Mouse (Mus musculus): ENCODE results near the gene Meis2. TPM values are rescaled to one million over a fixed set of nuclear protein-coding genes. Genes with fewer than 3 reads are reported as not detected.

Meis2 gene
- total RNA-seq, 2 experiments from 2014 or later = 94.3 to 130 TPM

DNA sequence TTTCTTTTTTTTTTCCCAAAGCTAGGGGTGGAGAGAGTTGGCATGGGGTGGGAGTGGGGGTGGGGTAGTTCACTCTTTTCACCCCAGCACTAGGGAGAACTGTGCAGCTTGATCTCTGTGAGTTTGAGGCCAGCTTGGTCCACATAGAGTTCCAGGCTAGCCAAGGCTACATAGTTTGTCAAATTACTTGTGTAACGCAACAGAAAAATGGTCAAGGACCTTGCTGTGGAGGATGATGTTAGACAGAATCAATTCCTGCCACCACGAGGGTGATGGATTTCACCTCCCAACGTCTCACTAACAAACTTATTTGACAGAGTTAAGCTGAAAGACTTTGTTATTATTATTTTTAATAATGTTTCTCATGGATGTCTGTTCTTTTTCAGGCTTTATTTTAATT lies 139.9 kb downstream of the Meis2 start:
- intact Hi-C loops (cut with DNase I) = no loop called here
- no peak for DNase-seq (ENCODE audit: low spot score in 2 of 2)

DNA sequence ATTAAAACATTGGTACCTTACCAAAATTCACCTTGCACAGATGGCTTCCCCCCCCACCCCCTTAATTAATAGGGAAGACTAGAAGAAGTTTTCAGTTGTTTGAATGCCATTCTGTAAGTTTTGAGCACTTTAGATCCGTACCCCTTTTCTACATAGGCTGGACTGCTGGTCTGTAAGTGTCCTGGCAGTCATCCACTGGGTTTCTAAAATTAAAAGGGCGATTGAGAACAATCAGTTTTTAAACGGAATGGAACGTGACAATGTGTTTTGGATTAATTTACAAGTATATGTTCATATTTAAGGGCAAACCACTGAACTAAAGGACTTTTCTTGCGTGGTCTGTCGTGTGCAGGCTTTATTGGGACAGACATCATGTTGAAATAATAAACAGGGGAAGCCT lies 141.2 kb downstream of the Meis2 start:
- intact Hi-C loops (cut with DNase I) = no loop called here
- no peak for DNase-seq (ENCODE audit: low spot score in 2 of 2)

DNA sequence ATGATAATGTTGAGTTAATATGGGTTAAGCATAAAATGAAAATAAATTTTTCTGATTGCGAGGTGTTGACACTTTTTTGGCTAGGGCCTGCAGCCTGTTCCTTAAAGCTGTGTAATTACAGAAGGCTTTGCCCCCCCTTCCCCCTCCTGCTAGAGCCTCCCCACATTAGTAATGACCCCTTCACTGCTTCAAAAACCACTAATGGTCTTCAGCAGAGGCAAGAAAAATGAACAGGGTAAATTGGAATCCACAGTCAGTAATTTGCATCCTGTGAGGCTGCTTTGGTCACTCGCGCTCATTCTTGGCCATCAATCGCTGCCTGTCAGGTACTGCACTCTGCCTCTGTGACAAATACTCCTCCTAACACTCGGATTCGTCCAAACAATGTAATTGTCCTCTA lies 142.4 kb downstream of the Meis2 start:
- DNase-seq (ENCODE audit: low spot score in 2 of 2) = no peak
- intact Hi-C loops (cut with DNase I) = no loop called here

DNA sequence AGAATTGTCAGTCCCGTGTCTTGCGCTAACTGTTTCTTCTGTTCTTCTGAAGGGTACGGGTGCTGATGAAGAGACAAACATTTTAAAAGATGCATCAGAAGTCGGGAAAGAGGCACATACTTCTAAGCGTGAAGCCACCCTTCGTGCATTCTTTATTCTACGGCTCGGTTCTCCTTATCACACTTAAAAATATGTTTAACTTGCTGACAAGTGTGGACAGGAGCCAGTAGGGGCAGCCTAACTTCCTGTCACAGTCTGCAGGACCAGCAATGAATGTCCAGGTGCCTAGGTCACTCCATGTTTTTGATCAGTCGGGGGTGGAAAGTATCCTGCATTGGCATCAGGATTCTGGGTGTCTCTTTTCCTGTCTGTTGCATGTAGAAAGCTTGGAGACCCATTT lies 144.0 kb downstream of the Meis2 start:
- no peak for DNase-seq (ENCODE audit: low spot score in 2 of 2)
- intact Hi-C loops (cut with DNase I) = no loop called here

DNA sequence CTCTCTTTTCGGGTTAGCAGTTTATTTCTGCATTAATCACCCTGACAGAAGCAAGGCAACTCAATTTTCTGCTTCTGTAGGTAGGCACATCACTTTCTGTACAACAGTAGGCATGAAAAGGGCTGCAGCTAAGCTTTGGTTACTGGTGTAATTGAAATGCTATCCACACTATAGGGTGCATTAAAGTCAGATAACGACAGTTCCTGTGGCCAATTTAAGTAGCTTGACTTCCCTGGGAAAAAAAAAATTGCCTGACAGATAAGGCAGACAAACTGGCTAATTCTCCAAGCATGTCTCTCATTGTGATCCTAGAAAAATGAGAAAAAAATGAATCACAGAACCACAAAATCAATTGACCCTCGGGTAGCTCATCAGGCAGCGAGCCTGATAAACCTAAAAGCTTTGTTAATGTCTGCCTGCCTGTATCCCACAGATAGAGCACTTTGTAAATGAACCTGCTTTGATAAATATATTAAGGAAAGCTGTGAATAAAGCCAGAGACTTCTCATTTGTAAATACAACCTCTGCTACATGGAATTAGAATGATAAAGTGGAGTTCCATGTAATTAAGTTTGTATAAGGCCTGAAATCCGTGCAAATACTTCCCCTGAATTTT lies 145.2 kb downstream of the Meis2 start:
- DNase-seq (ENCODE audit: low spot score in 2 of 2) = no peak
- intact Hi-C loops (cut with DNase I) = no loop called here

DNA sequence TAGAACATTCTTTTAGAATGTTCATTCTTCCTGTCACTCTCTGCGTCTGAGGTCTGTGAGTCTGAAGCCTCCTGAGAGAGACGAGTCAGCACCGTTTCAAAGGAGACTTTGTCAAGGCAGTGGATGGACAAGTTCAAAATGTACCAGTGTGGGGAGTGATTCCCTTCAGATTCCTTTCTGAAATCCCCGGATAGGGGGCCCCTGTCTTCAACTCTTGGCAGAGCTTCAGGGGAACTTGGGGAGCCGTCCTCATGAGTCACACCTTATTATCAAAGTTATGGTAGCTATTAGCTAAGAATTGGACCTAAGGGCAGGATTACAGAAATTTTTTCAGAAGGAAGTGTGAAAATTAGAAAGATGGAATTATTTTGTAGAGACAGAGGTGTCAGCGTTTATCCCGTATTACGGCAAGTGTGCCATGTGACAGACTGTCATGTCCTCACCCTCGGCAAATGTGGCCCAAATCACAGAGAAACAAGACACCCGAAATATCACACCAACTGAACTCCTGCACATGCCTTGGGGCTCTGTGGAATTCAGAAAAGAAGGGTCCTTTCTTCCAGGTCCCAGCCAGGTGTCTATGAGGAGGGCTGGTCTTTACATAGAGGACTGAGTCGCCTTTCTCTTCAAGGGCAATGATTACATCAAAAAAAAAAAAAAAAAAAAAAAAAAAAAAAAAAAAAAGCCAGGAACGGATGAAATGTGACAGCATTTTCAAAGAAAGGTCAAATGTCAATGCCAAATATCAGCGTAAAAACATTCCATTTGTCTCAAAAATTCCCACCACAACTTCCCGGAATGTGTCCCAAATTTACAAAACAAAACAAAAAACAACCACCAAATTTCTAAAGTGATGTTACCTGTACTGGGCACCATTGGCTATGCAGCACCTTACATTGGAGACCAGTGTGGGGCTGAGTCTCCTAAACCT lies 146.2 kb downstream of the Meis2 start:
- DNase-seq (ENCODE audit: low spot score in 2 of 2) = no peak
- intact Hi-C loops (cut with DNase I) = no loop called here

DNA sequence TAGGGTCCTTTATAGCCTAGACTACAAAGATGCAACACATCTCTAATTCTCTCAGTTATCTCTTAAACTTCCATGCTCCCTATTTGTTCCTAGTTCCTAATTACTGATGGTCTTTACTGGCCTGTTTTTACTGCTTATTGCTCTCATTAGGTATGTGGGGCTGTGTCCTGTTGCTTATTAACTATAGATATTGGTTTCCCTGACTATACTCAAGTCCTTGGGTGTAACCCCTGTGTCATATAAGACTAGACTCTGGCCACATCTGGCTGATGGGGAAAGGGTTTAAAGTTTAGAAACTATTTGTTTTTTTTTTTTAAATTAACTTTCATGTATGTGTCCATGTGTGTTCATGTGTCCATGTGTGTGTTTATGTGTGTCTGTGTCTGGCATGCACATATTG lies 147.1 kb downstream of the Meis2 start:
- intact Hi-C loops (cut with DNase I) = no loop called here
- DNase-seq (ENCODE audit: low spot score in 2 of 2) = no peak

DNA sequence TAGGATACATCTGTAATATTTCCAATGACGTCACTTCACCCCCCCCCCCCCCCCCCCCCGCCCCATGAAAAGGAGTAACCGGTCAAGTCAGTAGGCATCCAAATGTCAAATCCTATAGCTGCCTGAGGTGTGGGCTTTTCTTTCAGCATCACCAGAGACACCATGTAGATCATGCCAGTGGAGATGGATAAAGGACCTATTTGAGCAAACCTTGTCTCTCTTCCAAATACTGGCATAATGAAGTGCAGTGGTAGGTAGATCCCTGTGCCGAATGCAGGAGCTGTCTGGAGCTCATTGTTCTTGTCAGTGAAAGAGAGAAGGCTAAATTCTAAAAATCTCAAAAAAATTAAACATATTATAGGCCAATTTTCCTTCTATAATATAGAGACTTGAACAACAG lies 151.1 kb downstream of the Meis2 start:
- no peak for DNase-seq (ENCODE audit: low spot score in 2 of 2)

DNA sequence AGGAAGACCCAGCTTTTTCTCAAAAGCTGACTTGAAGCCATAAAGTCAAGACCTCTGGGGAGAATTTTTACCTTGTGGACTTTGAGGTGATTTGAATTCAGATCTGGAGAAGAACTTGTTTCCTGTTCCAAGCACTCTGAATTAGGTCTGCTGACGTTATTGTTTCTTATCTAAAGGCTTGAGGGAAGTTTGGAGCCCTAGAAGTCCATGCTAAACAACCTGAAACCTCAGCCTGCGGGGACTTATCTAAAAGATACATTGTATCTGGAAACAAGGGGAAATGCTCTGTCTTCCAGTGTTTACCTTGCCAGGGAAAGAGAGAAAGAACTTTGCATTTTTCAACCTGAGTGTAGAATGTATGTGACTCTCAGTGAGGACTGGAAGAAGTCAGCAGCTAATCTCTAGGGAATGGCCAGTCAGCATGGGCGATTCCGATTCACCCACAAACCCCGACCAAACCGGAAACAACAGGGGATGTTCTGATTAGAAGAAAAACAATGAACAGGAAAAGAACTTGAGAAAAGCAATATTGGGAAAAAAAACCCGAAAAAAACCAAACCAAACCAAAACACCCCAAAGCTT lies 152.6 kb downstream of the Meis2 start:
- DNase-seq (ENCODE audit: low spot score in 2 of 2) = no peak
- intact Hi-C loops (cut with DNase I) = no loop called here

More for the DNA sequence above, 151.1 kb downstream of the Meis2 start:
- intact Hi-C loops (cut with DNase I) = no loop called here

DNA sequence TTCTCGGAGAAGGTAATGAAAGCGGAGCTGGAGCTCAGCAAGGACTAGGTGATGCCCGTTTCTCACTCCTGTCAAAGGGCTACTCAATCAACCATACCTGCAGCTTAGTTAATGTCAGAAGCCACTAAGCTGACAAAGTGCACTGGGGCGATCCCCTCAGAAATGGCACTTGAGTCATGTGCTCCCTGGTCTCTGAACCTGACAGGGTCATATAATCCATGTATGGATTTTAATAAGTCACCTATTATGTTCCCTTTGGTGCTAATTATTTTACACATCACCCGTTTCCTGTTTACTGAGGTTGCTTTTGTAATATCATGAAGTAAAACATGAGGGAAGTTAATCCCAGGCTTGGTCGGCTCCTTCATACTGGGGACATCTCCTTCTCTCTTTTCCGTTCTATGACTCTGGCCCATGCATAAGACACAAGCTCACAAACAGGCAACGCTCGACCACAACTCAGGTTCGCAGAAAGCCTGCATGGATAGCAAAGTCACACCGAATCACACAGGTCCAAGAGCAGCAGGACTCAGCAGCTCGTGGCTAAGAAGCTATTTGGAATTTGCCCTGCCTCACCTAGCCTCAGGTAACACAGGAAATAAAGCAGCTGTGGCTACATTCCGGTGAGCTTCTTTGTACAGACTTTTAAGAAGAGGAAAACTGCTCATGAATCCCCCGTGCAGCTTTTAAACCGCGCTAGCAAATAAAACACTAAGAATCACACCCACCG lies 153.6 kb downstream of the Meis2 start:
- intact Hi-C loops (cut with DNase I) = no loop called here

DNA sequence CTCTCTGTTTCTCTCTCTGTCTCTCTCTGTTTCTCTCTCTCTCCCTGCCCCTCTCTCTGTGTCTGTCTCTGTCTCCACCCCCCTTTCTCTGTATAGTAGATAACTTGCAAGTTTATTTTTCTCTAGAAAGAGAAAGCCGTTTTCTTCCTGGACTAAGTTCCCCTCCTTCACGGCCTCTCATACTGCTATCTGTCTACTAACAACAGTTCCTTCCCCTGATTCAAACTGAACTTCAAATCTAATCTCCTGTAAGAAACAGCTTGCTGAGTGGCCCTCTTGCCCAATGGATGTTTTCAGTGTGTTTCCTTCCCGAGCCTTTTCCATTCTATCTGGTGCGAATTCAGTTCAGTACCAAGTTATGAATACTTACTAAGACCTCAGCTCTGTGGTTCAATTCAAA lies 155.4 kb downstream of the Meis2 start:
- intact Hi-C loops (cut with DNase I) = no loop called here
- no peak for DNase-seq (ENCODE audit: low spot score in 2 of 2)

More for the DNA sequence above, 153.6 kb downstream of the Meis2 start:
- no peak for DNase-seq (ENCODE audit: low spot score in 2 of 2)

DNA sequence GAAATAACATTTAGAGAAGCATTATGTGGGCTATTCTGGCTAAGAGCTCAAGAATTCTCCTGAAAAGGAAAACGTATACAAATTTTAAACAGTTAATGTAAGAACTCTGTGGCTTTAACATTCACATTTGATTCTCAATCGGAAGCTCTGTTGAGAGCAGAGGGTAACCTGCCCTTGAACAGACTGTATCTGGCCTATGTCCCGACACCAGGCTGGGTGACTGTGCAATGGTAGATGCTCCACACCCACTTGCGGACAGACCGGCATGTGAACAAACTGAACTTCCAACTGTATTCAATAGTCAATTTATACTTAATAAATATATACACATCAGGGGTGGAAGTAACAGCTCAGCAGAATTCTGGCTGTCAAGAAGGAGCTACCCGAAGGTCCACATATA lies 164.6 kb downstream of the Meis2 start:
- no peak for DNase-seq (ENCODE audit: low spot score in 2 of 2)
- intact Hi-C loops (cut with DNase I) = no loop called here

DNA sequence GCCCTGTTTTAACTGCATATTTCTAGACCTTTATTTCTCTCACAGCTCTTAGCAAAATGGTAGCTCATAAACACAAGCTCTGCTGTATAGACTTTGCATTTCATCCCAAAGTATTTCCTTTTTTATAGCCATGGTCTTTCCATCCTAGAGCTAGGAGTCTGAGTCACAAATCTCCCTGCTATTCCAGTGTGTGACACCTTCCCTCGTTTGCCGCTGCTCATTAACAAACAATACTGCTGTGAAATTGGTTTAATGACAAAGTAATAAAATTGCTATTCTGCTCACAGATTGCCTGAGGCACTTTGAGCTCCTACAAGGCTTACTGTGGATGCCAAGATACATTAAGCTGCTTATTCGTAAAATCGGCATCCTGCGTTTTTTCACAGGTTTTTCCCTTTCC lies 168.1 kb downstream of the Meis2 start:
- DNase-seq (ENCODE audit: low spot score in 2 of 2) = peak in 1 of 2 experiments; percentile 9

DNA sequence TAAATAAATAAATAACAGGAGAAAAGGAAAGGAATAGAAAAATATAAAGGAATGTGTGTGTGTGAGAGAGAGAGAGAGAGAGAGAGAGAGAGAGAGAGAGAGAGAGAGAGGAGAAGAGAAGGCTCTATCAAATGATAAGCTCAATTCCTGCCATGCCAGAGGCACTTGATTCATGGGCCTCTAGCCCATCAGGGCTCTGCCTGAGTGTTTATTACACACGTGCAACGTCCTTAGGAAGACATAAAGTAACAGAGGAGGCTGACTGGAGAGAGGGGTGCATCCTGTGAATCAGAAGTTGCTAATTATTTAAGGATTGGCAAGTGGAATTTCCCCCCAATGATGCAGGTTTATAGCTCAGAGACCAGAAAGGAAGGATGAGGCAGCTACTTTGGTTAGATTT lies 168.6 kb downstream of the Meis2 start:
- intact Hi-C loops (cut with DNase I) = no loop called here
- DNase-seq (ENCODE audit: low spot score in 2 of 2) = no peak

More for the DNA sequence above, 168.1 kb downstream of the Meis2 start:
- intact Hi-C loops (cut with DNase I) = no loop called here

DNA sequence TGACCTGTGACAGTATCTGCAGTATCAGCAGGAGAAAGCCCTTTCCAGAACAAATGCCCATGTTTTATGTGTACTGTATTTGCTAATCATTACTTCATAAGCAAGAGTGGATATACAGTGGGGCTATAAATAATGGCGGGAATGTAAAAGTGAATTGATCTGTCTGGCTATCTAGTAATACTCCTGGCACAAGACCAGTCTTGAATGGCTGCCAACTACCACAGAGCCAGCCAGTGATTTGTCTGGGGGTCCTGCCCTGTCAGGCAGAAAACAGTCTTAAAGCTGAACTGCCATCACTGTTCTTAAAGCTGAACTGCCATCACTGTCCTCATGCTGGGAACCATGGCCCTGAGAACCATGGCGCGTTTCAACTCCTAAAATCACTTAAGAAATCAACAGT lies 169.9 kb downstream of the Meis2 start:
- DNase-seq (ENCODE audit: low spot score in 2 of 2) = no peak

DNA sequence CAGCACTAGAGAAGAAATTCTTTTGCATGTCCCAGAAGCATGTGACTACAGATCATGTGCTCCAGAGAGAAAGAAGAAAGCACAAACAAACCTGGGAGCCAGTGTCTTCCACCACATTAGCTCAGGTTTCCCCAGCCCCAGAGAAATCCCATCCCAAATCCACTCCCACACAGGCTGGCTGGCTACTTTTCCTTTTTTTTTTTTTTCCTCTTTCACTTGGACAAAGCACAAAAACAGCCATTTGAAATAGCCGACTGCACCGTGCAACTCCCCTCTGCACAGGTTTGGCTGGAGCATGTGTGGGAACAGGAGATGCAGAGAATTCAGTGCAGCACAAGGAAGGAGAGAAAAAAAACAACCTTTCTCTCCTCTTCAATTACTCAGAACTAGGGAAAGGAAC lies 170.4 kb downstream of the Meis2 start:
- DNase-seq (ENCODE audit: low spot score in 2 of 2) = no peak
- intact Hi-C loops (cut with DNase I) = no loop called here

More for the DNA sequence above, 169.9 kb downstream of the Meis2 start:
- intact Hi-C loops (cut with DNase I) = no loop called here

DNA sequence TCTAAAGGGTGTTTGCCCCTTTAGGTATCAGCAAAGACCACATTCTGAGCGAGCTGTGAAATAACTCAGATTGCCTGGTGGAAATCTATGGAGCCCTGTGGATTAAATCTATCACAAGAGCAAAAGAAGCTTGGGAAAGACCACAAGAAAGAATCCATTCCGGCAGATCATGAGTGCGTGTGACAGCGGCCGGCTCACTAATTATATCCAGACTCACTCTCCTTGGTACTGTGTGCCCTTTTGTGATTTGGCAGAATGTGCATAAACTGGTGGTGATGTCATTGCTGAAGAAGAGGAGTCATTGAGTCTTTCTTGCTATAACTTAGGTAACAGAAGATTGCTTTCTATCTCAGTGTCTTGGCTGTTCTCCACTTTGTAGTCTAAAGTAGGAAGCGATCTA lies 172.5 kb downstream of the Meis2 start:
- intact Hi-C loops (cut with DNase I) = no loop called here
- DNase-seq (ENCODE audit: low spot score in 2 of 2) = no peak

DNA sequence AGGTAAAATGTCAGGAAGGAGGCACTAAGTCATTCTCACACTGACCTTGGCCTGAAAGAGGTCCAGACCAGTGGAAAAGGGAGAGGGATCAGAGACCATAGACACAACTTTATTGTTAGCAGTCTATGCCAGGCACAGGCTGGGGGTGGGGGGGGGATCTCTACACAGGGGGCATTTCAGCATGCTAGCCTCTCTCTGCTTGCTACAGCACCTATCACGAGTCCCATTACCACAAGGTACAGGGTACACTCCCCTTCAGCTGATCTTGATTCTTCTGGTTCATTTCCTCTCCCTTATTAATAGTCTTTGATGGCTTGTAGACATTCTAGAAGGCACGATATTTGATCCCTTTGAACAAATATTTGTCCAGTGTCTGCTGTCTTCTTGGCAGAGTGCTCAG lies 174.9 kb downstream of the Meis2 start:
- intact Hi-C loops (cut with DNase I) = no loop called here

DNA sequence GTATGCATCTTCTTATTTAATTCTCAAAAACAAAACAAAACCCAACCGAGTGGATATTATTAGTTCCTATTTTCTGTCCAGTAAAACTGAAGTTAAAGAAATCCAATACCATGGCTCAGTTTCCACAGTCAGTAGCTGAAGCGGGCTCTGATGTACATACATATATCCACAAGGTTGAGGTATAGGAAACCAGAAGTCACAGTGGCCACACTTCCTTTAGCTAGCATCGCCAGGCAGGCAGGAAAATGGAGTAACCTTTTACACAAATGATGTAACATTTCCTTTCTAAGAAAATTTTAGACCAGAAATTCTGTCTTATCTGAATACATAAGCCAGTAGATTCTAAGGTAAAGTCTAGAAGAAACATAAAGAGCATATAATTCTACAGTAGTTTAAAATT lies 175.6 kb downstream of the Meis2 start:
- DNase-seq (ENCODE audit: low spot score in 2 of 2) = no peak
- intact Hi-C loops (cut with DNase I) = no loop called here

More for the DNA sequence above, 174.9 kb downstream of the Meis2 start:
- DNase-seq (ENCODE audit: low spot score in 2 of 2) = no peak

DNA sequence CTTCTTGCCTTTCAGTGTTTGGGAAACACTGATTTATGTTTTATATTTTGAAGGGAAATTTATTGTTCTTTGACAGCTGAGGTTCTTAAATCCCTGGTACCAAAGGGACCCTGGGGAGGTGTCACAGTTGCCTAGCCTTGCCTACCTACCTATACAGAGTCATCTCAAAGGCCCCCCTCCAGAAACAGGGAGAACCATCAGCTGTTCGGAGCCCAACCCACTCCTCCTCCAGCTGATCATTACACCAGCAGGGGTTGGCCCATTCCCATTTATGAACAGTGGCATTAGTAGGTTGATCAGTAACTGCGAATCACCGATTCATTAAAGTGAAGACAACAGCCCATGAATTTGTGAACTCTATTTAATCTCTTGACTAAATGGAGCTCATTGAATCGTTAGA lies 176.4 kb downstream of the Meis2 start:
- DNase-seq (ENCODE audit: low spot score in 2 of 2) = no peak
- intact Hi-C loops (cut with DNase I) = no loop called here

All from left cerebral cortex, postnatal 25 days (tissue).